Mouse (Mus musculus): Measurements from ENCODE around the gene Ppm1m. TPM values are rescaled to one million over a fixed set of nuclear protein-coding genes. Genes with fewer than 3 reads are reported as not detected.
A peak's percentile ranks its signal among the peaks of the same experiment; 100 is the strongest.

The Ppm1m gene
- polyA plus RNA-seq, 1 experiment from 2014 or later: 11.5 TPM

DNA sequence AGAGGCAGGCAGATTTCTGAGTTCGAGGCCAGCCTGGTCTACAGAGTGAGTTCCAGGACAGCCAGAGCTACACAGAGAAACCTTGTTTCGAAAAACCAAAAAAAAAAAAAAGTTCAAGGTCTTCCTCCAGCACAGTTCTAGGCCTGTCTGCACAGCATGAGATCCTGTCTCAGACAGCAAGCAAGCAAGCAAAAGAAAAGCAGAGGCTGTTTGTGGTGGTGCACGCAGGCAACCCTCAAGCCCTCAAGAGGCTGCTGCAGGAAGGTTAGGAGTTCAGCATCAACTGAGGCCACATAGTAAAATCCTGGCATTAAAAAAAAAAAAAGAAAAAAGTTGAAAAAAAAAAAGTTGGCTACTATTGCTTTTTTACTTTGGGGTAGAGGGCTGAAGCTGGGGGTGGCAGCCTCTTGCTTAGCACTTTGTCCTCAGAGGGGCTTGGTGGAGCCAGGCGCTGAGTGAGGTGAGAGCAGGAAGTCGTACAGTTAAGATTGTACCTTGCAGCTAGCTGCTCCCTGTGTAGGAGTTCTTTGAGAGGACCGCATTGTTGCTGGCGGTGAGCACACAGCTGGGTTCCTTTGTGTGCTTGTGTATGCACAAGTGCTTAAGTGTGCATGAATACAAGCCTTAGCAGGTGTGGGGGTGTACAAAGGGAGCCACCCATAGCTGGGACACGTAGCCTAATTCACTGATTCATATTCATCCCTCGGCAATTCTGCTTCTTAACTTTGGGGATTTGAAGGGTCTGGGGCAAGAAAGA, 11.5 kb upstream of the Ppm1m start:
- no peaks in the 10 kb centered on the region; the same call in 1 of the 2 replicates for H3K36me3 ChIP-seq (ENCODE audit: control insufficient read depth, insufficient read depth)
- no peaks in the 10 kb centered on the region for H3K9me3 ChIP-seq (replicated peaks; ENCODE audit: control insufficient read depth, low read length)
- no peak for ATAC-seq (ENCODE audit: low read depth)
- WGBS (ENCODE audit: insufficient replicate concordance): 69% methylated on average over 9 of the region's 9 CpGs
- no peak overlapping the region for H3K9ac ChIP-seq (ENCODE audit: low read depth, low read length)
- no peak overlapping the region for H3K4me3 ChIP-seq (ENCODE audit: low read depth, low read length)
- H3K4me2 ChIP-seq (ENCODE audit: low read depth, low read length): no peak overlapping the region
- H3K27ac ChIP-seq (ENCODE audit: low read length): no peak overlapping the region
- H3K4me1 ChIP-seq (ENCODE audit: control insufficient read depth, low read depth, low read length): peaks cover 7% of the 10 kb centered on the region
- H3K27me3 ChIP-seq (ENCODE audit: control insufficient read depth, insufficient read depth, low read depth, low read length): no peaks in the 10 kb centered on the region

DNA sequence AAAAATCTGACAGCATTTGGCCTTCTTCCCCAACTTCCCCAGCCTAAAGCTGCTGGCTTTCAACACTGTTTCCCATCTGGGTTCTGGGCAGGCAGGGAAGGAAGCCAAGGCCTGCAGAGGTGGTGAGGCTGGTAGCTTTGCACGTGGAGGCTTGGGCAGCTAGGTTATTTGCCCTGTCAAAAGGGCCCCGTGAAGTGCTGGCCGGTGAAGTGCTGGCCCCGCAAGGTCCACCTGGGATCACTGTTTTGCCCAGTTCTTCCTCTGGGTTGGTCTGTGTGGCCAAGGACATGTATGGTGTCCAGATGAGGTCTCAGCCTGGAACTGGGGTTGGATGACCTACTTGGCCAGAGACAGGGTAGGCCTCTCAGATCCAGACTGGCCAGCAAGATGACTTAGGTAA, 10.4 kb upstream of the Ppm1m start:
- no peak for ATAC-seq (ENCODE audit: low read depth)

DNA sequence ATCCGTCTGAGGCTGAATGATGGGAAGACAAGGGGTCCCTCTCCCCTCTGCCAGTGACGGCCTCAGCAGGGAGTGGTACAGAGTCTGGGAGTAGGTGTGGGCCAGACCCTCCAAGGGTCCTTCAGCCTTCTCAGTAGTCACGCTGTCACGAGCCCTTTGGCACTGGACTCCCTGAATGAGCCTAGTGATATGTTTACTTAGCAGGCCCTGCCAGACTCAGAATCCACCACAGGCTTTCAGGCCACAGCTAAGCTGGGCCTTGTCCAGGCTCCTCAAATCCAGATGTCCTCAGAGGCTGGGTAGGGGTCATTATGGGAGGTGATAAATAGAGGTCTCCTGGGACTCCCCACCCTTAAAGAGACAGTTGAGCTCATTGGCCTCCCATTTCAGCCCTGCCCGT, 8.6 kb upstream of the Ppm1m start:
- H3K4me3 ChIP-seq (ENCODE audit: low read depth, low read length): no peak overlapping the region
- H3K36me3 ChIP-seq (ENCODE audit: control insufficient read depth, insufficient read depth): no peaks in the 10 kb centered on the region
- no peak for ATAC-seq (ENCODE audit: low read depth)
- no peak overlapping the region for H3K9ac ChIP-seq (ENCODE audit: low read depth, low read length)
- no peak overlapping the region for H3K4me2 ChIP-seq (ENCODE audit: low read depth, low read length)
- no peak overlapping the region for H3K27ac ChIP-seq (ENCODE audit: low read length)
- peaks cover 15% of the 10 kb centered on the region for H3K4me1 ChIP-seq (ENCODE audit: control insufficient read depth, low read depth, low read length)
- no peaks in the 10 kb centered on the region for H3K27me3 ChIP-seq (ENCODE audit: control insufficient read depth, insufficient read depth, low read depth, low read length)
- 76% methylated on average over 5 of the region's 5 CpGs for WGBS (ENCODE audit: insufficient replicate concordance)
- H3K9me3 ChIP-seq (replicated peaks; ENCODE audit: control insufficient read depth, low read length): no peaks in the 10 kb centered on the region

More for the DNA sequence above, 10.4 kb upstream of the Ppm1m start:
- no peak overlapping the region for H3K27ac ChIP-seq (ENCODE audit: low read length)
- WGBS (ENCODE audit: insufficient replicate concordance): 62% methylated on average over 4 of the region's 4 CpGs
- H3K9ac ChIP-seq (ENCODE audit: low read depth, low read length): no peak overlapping the region
- H3K36me3 ChIP-seq (ENCODE audit: control insufficient read depth, insufficient read depth): no peaks in the 10 kb centered on the region; the same call in 1 of the 2 replicates
- H3K4me2 ChIP-seq (ENCODE audit: low read depth, low read length): no peak overlapping the region
- H3K27me3 ChIP-seq (ENCODE audit: control insufficient read depth, insufficient read depth, low read depth, low read length): no peaks in the 10 kb centered on the region
- H3K9me3 ChIP-seq (replicated peaks; ENCODE audit: control insufficient read depth, low read length): no peaks in the 10 kb centered on the region
- H3K4me3 ChIP-seq (ENCODE audit: low read depth, low read length): no peak overlapping the region
- H3K4me1 ChIP-seq (ENCODE audit: control insufficient read depth, low read depth, low read length): peaks cover 7% of the 10 kb centered on the region

DNA sequence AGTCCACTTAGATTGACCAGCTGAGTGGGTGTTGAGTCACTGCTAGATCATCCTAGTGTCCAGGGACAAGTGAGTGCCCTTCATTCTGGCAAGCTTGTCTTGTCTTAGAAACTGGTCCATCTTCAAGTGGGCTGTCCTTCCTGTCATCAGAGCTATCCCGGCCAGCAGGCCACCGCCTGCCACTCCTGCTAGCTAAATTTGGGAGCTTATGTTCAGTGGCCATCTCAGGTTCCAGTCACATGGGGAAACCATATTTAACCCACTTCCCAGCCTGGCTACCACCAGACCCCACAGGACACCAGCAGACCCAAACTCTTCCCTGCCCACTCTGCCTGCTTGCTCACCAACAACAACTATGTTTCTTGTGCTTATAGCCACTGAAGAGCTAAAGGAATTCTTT, 7.0 kb upstream of the Ppm1m start:
- H3K27ac ChIP-seq (ENCODE audit: low read length): no peak overlapping the region
- no peak overlapping the region for H3K9ac ChIP-seq (ENCODE audit: low read depth, low read length)
- H3K27me3 ChIP-seq (ENCODE audit: control insufficient read depth, insufficient read depth, low read depth, low read length): no peaks in the 10 kb centered on the region
- H3K4me3 ChIP-seq (ENCODE audit: low read depth, low read length): no peak overlapping the region
- peaks cover 17% of the 10 kb centered on the region for H3K4me1 ChIP-seq (ENCODE audit: control insufficient read depth, low read depth, low read length)
- no peak overlapping the region for H3K4me2 ChIP-seq (ENCODE audit: low read depth, low read length)
- no peak for ATAC-seq (ENCODE audit: low read depth)
- H3K36me3 ChIP-seq (ENCODE audit: control insufficient read depth, insufficient read depth): no peaks in the 10 kb centered on the region
- H3K9me3 ChIP-seq (replicated peaks; ENCODE audit: control insufficient read depth, low read length): no peaks in the 10 kb centered on the region
- WGBS (ENCODE audit: insufficient replicate concordance): 64% methylated on average over 2 of the region's 2 CpGs

- ATAC-seq (ENCODE audit: low read depth): no peak
- H3K27ac ChIP-seq (ENCODE audit: low read length): no peak overlapping the region
- no peaks in the 10 kb centered on the region for H3K27me3 ChIP-seq (ENCODE audit: control insufficient read depth, insufficient read depth, low read depth, low read length)
- WGBS (ENCODE audit: insufficient replicate concordance): 63% methylated on average over 7 of the region's 7 CpGs
- H3K9me3 ChIP-seq (replicated peaks; ENCODE audit: control insufficient read depth, low read length): no peaks in the 10 kb centered on the region
- H3K9ac ChIP-seq (ENCODE audit: low read depth, low read length): no peak overlapping the region
- no peaks in the 10 kb centered on the region for H3K36me3 ChIP-seq (ENCODE audit: control insufficient read depth, insufficient read depth)
- H3K4me2 ChIP-seq (ENCODE audit: low read depth, low read length): no peak overlapping the region
- peaks cover 14% of the 10 kb centered on the region for H3K4me1 ChIP-seq (ENCODE audit: control insufficient read depth, low read depth, low read length)
- no peak overlapping the region for H3K4me3 ChIP-seq (ENCODE audit: low read depth, low read length)
These were observed 6.3 kb upstream of the Ppm1m start for GRCm38 (mm10) chr9:106205713-106206290.

- H3K9ac ChIP-seq (ENCODE audit: low read depth, low read length): no peak overlapping the region; the same call in 1 of the 2 replicates
- ATAC-seq (ENCODE audit: low read depth): no peak
- H3K4me3 ChIP-seq (ENCODE audit: low read depth, low read length): peak overlapping the region; percentile 73
- no peaks in the 10 kb centered on the region for H3K9me3 ChIP-seq (replicated peaks; ENCODE audit: control insufficient read depth, low read length)
- peaks cover 14% of the 10 kb centered on the region for H3K4me1 ChIP-seq (ENCODE audit: control insufficient read depth, low read depth, low read length)
- peak overlapping the region; percentile 91 for H3K4me2 ChIP-seq (ENCODE audit: low read depth, low read length)
- H3K36me3 ChIP-seq (ENCODE audit: control insufficient read depth, insufficient read depth): no peaks in the 10 kb centered on the region
- 18% methylated on average over 7 of the region's 7 CpGs for WGBS (ENCODE audit: insufficient replicate concordance)
- peak overlapping the region; percentile 2 for H3K27ac ChIP-seq (ENCODE audit: low read length)
- no peaks in the 10 kb centered on the region for H3K27me3 ChIP-seq (ENCODE audit: control insufficient read depth, insufficient read depth, low read depth, low read length)
These were observed 4.7 kb upstream of the Ppm1m start for GRCm38 (mm10) chr9:106203990-106204851.

DNA sequence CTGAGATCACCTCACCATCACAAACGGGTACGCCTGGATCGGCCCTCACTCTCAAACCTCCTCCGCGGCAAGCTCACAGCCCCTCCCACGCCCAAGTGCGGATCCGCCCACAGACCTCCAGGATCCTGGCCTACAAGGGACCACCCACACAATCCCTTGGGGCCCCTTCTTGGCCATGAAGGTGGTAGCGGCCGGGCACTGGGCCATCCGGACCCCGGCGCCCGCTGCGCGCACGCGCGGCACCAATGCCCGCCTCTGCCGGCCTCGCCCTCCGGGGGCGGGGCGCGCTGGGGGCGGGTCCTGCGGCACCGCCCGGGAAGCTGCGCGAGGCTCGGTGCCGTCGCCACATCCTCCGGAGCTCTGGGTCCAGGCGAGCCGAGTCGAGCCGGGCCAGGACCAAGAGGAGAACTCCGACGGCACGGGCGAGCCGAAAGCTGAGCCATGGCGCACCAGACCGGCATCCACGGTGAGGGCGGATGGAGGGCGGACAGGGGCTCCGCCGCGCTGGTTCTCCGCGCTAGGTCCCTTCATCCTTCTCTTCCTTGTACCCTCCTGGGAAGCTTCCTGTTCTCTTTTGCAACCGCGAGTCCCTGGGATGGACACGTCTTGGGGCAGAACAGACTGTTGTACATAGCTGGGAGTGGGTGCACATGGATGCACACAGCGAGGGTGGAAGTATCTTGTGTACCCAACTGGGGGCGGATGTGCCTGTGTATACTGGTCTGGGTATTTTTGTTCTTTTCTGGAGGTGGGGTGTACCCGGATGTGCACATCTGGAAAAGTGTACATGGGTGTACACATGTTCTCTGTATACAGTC, 3.5 kb upstream of the Ppm1m start, which contains the start of gene Twf2:
Gene Twf2 (plus strand): TSS at position 290 of the 818 bp plus-strand sequence.
- Histone ChIP-seq H3K27me3 (ENCODE audit: control insufficient read depth, insufficient read depth, low read depth, low read length) (no peaks in the 10 kb centered on the region), H3K4me3 (ENCODE audit: low read depth, low read length) (peak within 1 kb of the TSS; percentile 73), H3K4me2 (ENCODE audit: low read depth, low read length) (peak within 1 kb of the TSS; percentile 91), H3K36me3 (ENCODE audit: control insufficient read depth, insufficient read depth) (no peaks in the 10 kb centered on the region), H3K9ac (ENCODE audit: low read depth, low read length) (peak within 1 kb of the TSS; percentile 71), H3K4me1 (ENCODE audit: control insufficient read depth, low read depth, low read length) (peaks cover 16% of the 10 kb centered on the region), H3K27ac (ENCODE audit: low read length) (peak within 1 kb of the TSS; percentile 2), H3K9me3 (replicated peaks; ENCODE audit: control insufficient read depth, low read length) (no peaks in the 10 kb centered on the region)
- ATAC-seq (ENCODE audit: low read depth): peak; percentile 85
- under 1% methylated on average over 60 of the region's 61 CpGs for WGBS (ENCODE audit: insufficient replicate concordance)

DNA sequence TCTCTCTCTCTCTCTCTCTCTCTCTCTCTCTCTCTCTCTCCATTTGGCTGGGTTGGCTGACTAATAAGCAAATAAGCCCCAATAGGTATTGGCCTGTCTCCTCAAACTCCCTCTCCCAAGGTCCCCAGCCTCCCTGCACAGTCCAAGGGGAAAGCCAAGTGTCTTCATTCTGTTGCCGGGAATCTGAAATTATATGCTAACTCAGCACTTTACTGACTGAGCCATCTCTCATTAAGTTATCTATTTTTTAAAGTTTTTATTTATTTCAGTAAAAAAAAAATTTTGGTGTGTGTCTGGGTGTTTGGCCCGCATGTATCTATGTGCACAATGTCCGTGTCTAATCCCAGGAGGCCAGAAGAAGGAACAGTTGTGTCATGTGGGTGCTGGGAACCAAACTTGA, 2.3 kb upstream of the Ppm1m start:
- Histone ChIP-seq H3K4me1 (ENCODE audit: control insufficient read depth, low read depth, low read length) (peaks cover 16% of the 10 kb centered on the region), H3K36me3 (ENCODE audit: control insufficient read depth, insufficient read depth) (no peaks in the 10 kb centered on the region), H3K9ac (ENCODE audit: low read depth, low read length) (no peak overlapping the region), H3K27me3 (ENCODE audit: control insufficient read depth, insufficient read depth, low read depth, low read length) (no peaks in the 10 kb centered on the region), H3K4me3 (ENCODE audit: low read depth, low read length) (no peak overlapping the region), H3K4me2 (ENCODE audit: low read depth, low read length) (peak overlapping the region; percentile 91; the same call in 1 of the 2 replicates), H3K27ac (ENCODE audit: low read length) (no peak overlapping the region), H3K9me3 (replicated peaks; ENCODE audit: control insufficient read depth, low read length) (no peaks in the 10 kb centered on the region)
- no peak for ATAC-seq (ENCODE audit: low read depth)
- 66% methylated on average over 3 of the region's 3 CpGs for WGBS (ENCODE audit: insufficient replicate concordance)
